Mouse (Mus musculus) heart, adult 2 months (tissue): ENCODE data around the gene Tat. TPM values are rescaled to one million over a fixed set of nuclear protein-coding genes. Genes with fewer than 3 reads are reported as not detected.

Source experiments
- DNase-seq, 2 experiments: peaks; one replicate each; pipeline ENCODE4 v3.0.0; 2021
- H3K27ac ChIP-seq: fragments of 200-600 bp; 2 replicates; pipeline ENCODE4 v1.8.1; 2022
- H3K27me3 ChIP-seq: fragments of 200-500 bp; 2 replicates; pipeline ENCODE4 v1.6.1; 2012; ENCODE audit warnings: mild to moderate bottlenecking, low read length, inconsistent platforms, mixed read lengths; ENCODE audit not compliant: control insufficient read depth, insufficient read depth
- H3K36me3 ChIP-seq: fragments of 200-500 bp; 2 replicates; pipeline ENCODE4 v1.6.1; 2012; ENCODE audit warnings: low read length, inconsistent platforms; ENCODE audit not compliant: control insufficient read depth, insufficient read depth
- H3K4me1 ChIP-seq: fragments of 200-500 bp; 2 replicates; pipeline ENCODE4 v1.6.1; 2011; ENCODE audit warnings: low read length; ENCODE audit not compliant: control insufficient read depth, insufficient read depth
- H3K4me3 ChIP-seq: fragments of 200-600 bp; 2 replicates; pipeline ENCODE4 v1.8.1; 2022
- H3K79me2 ChIP-seq: fragments of 200-500 bp; replicated peaks from 2 replicates; pipeline ENCODE4 v1.6.1; 2012; ENCODE audit warnings: mild to moderate bottlenecking, inconsistent platforms, low read length, moderate library complexity, mixed read lengths; ENCODE audit not compliant: control insufficient read depth, insufficient read depth
- H3K9ac ChIP-seq: fragments of 200-500 bp; 2 replicates; pipeline ENCODE4 v1.6.1; 2012; ENCODE audit warnings: low read depth, mild to moderate bottlenecking, control low read depth, inconsistent platforms, low read length, mixed read lengths
- CTCF ChIP-seq: fragments of 200-600 bp; IDR thresholded peaks from 2 replicates; pipeline ENCODE4 v1.8.1; 2022; ENCODE audit warnings: antibody characterized with exemption, mild to moderate bottlenecking, moderate library complexity
- EP300 ChIP-seq: fragments of 200-500 bp; IDR thresholded peaks from 2 replicates; pipeline ENCODE4 v1.6.1; 2011; ENCODE audit warnings: low read depth, low read length, control low read depth; ENCODE audit not compliant: insufficient read depth
- POLR2A ChIP-seq: fragments of 200-500 bp; IDR thresholded peaks from 2 replicates; pipeline ENCODE4 v1.6.1; 2011; ENCODE audit warnings: mild to moderate bottlenecking, low read depth, low read length, control low read depth; ENCODE audit not compliant: insufficient read depth
- WGBS: fragments of 180-500 bp; shearing (Covaris S2); methylation state at CpG from one replicate; pipeline ENCODE4 v1.1.7; 2018; 5-methylcytosine and 5-hydroxymethylcytosine counted together
- intact Hi-C: fragments of 180-260 bp; cut with DNase I; formaldehyde crosslinking; loops from one replicate; pipeline ENCODE4 v1.15.1; 2025
- polyA plus RNA-seq: library from polyadenylated mRNA; depleted of rRNA; stranded (reverse); fragments of >200 nt; gene quantifications from 2 replicates; pipeline ENCODE4 v1.2.3, GENCODE M21; 2012
- total RNA-seq, 2 experiments: library from RNA; stranded (reverse); gene quantifications; 2 replicates each; pipeline ENCODE4 v1.2.3; 2021

Tat gene
- total and polyA plus RNA-seq, 3 experiments, result 0.89 to 1.3 (median 1.1) TPM

DNA sequence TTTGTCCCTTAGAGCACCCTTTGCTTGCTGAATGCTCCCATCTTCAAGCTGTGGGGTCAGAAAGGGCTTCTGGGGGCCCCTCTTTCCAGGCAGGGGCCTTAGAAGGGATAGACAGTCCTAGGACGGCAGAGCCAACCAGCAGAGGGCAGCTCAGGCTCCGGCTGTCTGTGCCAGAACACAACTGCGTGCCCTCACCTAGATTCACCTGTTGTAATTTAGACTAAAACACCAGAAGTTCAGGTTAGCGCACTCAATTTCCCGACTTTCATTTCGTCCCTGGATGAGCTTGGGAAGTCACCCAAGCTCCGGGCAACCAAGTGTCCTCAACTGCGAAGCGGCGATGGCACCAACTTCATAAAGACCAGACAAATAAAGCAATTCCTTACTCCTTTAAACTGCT is 21.4 kb upstream of the Tat start:
- WGBS, result 49% methylated on average over 10 of the region's 10 CpGs

DNA sequence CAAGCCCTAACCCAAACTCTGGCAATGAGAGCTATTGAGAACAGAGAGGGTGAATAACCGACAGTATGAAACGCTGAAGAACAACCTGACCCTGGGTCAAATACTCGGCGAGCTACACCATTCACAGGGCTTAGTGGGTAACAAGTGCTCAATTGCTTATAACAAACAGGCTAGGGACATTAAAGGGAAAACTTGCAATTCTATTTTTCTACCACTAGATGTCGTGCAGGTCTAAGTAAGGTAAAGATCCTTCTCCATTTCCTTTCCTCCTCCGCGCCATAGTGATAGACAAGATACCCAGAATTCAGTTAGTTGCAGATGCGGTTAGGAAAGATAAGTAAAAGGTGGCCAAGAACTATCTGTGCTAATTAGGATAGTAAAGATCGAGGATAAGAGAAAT is 19.9 kb upstream of the Tat start:
- H3K4me3 ChIP-seq, result no peak overlapping the region
- no peak overlapping the region for H3K9ac ChIP-seq
- intact Hi-C loops, result loop anchor here (1.0 kb wide), 1 partner anchor 101 kb away; no protein-coding TSS in a partner anchor
- no peaks in the 10 kb centered on the region for H3K79me2 ChIP-seq
- no peaks in the 10 kb centered on the region for H3K27me3 ChIP-seq
- H3K27ac ChIP-seq, result no peak overlapping the region
- no peaks in the 10 kb centered on the region for H3K4me1 ChIP-seq
- H3K36me3 ChIP-seq, result no peaks in the 10 kb centered on the region
- no peak for DNase-seq
- 5% methylated on average over 9 of the region's 9 CpGs for WGBS
- no peak for TF ChIP-seq POLR2A
- TF ChIP-seq CTCF, result peak; percentile 87

More for the DNA sequence above, 21.4 kb upstream of the Tat start:
- H3K4me3 ChIP-seq, result no peak overlapping the region
- intact Hi-C loops, result no loop called here
- TF ChIP-seq EP300 (no peak), CTCF (no peak), POLR2A (no peak)
- H3K4me1 ChIP-seq, result no peaks in the 10 kb centered on the region
- H3K79me2 ChIP-seq, result no peaks in the 10 kb centered on the region
- H3K27me3 ChIP-seq, result no peaks in the 10 kb centered on the region
- H3K27ac ChIP-seq, result no peak overlapping the region
- no peak for DNase-seq
- H3K36me3 ChIP-seq, result no peaks in the 10 kb centered on the region
- H3K9ac ChIP-seq, result no peak overlapping the region

DNA sequence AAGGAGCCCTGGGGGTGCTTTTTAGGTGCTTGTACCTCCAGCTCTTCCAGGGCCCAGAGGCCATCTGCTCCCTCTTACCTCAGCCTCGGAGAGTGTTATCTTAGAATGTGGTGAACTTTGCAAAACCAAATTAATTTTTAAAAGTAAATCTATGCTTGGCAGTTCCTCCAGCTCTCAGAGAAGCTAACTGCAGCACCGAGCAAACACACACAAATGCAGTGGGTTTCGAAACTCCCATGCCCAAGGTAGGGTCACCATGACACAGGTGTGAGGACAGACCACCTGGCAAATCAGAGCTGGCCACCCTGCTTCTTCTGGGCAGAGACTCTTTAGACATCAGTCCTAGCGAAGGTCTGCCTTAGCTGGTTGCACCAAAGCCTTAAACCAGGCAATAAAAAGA is 17.3 kb upstream of the Tat start:
- Histone ChIP-seq H3K4me3 (no peak overlapping the region), H3K27ac (no peak overlapping the region), H3K27me3 (no peaks in the 10 kb centered on the region), H3K9ac (no peak overlapping the region), H3K36me3 (no peaks in the 10 kb centered on the region), H3K79me2 (no peaks in the 10 kb centered on the region), H3K4me1 (no peaks in the 10 kb centered on the region)
- intact Hi-C loops, result no loop called here
- TF ChIP-seq CTCF, result no peak
- no peak for TF ChIP-seq EP300
- WGBS, result 73% methylated on average over 4 of the region's 4 CpGs
- no peak for DNase-seq

DNA sequence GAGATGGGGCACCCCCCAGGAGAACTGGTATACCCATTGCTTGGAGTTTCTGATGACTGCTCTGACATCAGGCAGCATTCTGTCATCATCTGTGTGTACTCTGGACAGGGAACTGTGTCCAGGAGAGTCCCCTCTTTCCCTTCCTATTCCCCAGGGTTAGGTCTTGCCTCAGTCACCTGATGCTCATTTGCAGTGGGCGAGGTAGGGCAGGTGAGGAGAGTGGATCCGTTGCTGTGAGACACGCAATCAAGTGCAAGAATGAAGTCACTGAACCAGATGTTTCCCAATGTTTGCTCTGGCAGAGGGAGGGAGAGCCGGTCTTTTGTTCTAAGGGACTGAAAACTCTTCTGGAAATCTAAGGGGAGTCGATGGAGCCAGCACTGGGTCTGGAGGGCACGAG is 10.9 kb upstream of the Tat start:
- H3K4me1 ChIP-seq, result no peaks in the 10 kb centered on the region
- H3K79me2 ChIP-seq, result no peaks in the 10 kb centered on the region
- intact Hi-C loops, result no loop called here
- WGBS, result 70% methylated on average over 6 of the region's 6 CpGs
- no peak overlapping the region for H3K4me3 ChIP-seq
- no peak for DNase-seq
- H3K36me3 ChIP-seq, result no peaks in the 10 kb centered on the region
- no peaks in the 10 kb centered on the region for H3K27me3 ChIP-seq
- TF ChIP-seq EP300 (no peak), CTCF (no peak), POLR2A (no peak)
- H3K9ac ChIP-seq, result no peak overlapping the region
- no peak overlapping the region for H3K27ac ChIP-seq

DNA sequence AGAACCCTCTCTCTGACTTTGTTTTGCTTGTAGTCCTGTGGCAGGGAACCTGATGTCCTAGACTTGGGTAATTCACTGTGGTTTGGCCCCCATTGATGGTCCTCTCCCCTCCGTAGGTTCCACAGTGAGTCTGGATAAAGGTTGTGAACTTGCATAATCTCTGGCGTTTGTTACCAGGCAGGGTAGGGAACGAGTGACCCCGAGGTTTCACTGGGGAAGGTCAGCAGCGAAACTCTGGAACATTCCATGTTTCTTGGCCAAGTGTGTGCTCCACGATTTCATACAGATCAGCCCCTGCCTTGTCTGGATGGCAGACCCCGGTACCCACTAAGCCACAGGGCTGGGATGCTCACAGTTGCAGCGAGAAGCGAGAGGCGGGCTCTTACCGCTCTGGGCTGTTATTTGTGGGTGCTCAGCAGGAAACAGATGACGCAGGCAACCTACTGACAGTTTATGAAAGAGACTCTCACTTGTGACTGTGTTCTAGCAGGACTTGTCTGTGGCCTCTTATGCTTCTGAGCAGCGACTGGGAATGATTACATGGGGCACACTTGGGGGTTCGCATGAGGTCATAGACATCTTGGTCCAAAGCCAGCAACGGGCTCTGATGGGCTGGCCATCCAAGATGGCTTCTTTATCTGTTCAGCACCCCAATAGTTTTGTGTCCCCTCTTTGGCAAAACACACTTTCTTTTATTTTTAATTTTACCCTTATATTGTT is 7.7 kb upstream of the Tat start:
- WGBS, result 77% methylated on average over 15 of the region's 15 CpGs
- Histone ChIP-seq H3K79me2 (no peaks in the 10 kb centered on the region), H3K9ac (no peak overlapping the region), H3K27me3 (no peaks in the 10 kb centered on the region), H3K4me1 (no peaks in the 10 kb centered on the region), H3K4me3 (no peak overlapping the region), H3K36me3 (no peaks in the 10 kb centered on the region), H3K27ac (no peak overlapping the region)
- no peak for TF ChIP-seq EP300
- no peak for TF ChIP-seq POLR2A
- no peak for TF ChIP-seq CTCF
- DNase-seq, result no peak
- intact Hi-C loops, result no loop called here

DNA sequence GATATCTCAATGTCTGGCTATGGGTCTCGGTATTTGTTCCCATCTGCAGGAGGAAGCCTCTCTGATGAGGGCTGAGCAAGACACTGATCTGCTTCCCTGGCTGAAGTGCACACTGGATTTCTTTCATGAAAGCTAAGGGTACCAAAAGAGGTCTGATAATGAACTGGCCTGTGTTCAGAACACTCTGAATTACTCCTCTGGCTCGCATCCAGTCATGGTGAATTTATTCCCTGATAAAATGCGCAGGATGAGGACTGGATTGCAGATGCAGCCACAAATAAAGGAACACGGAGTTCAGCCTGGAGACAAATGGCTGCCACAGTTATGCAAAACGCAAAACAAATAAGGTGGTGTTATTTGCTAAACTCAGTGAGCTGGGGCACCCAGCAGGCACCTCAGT is 6.3 kb upstream of the Tat start:
- Histone ChIP-seq H3K4me1 (no peaks in the 10 kb centered on the region), H3K79me2 (no peaks in the 10 kb centered on the region), H3K36me3 (no peaks in the 10 kb centered on the region), H3K27ac (no peak overlapping the region), H3K27me3 (no peaks in the 10 kb centered on the region), H3K4me3 (no peak overlapping the region), H3K9ac (no peak overlapping the region)
- TF ChIP-seq CTCF, result no peak
- no peak for TF ChIP-seq EP300
- no peak for TF ChIP-seq POLR2A
- peak in 1 of 2 experiments; percentile 9 for DNase-seq
- intact Hi-C loops, result no loop called here
- WGBS, result 16% methylated on average over 5 of the region's 5 CpGs
